Mouse (Mus musculus) erythroblast, embryonic 14.5 days (primary cell): ENCODE measurements around the gene Gpr141. TPM values are rescaled to one million over a fixed set of nuclear protein-coding genes. Genes with fewer than 3 reads are reported as not detected.

Experiments
- H3K27me3 ChIP-seq: 2 replicates; pipeline ENCODE4 v1.6.1; 2012; ENCODE audit warnings: inconsistent platforms; ENCODE audit not compliant: control insufficient read depth
- H3K36me3 ChIP-seq: 2 replicates; pipeline ENCODE4 v1.6.1; 2012; ENCODE audit warnings: mild to moderate bottlenecking, inconsistent platforms; ENCODE audit not compliant: control insufficient read depth
- H3K4me1 ChIP-seq: 2 replicates; pipeline ENCODE4 v1.6.1; 2012; ENCODE audit warnings: inconsistent platforms; ENCODE audit not compliant: control insufficient read depth
- H3K4me3 ChIP-seq: replicated peaks from 2 replicates; pipeline ENCODE3; 2012; ENCODE audit warnings: moderate library complexity, mild to moderate bottlenecking, inconsistent platforms
- H3K9me3 ChIP-seq: 2 replicates; pipeline ENCODE4 v1.6.1; 2012; ENCODE audit warnings: low read length, inconsistent platforms, mixed read lengths; ENCODE audit not compliant: control insufficient read depth
- GATA1 ChIP-seq: IDR thresholded peaks from 2 replicates; pipeline ENCODE4 v1.6.1; 2012; ENCODE audit warnings: low read length, inconsistent platforms, mixed read lengths
- TAL1 ChIP-seq: IDR thresholded peaks from 3 replicates; pipeline ENCODE4 v1.6.1; 2012; ENCODE audit warnings: low read length, inconsistent platforms, mixed read lengths
- polyA plus RNA-seq: library from polyadenylated mRNA; stranded (reverse); fragments of >175 nt; gene quantifications from 2 replicates; pipeline ENCODE4 v1.2.3, GENCODE M21; 2012

Gpr141 gene
- not detected in 2 replicates for polyA plus RNA-seq

GRCm38 (mm10) chr13:19824071-19824470 lies at the start of gene Gpr141:
Gene Gpr141 (minus strand): TSS chr13:19824257.
- Histone ChIP-seq H3K4me3 (no peak within 1 kb of the TSS), H3K4me1 (no peaks in the 10 kb centered on the region), H3K27me3 (no peaks in the 10 kb centered on the region), H3K9me3 (no peaks in the 10 kb centered on the region), H3K36me3 (no peaks in the 10 kb centered on the region)
- no peak for TF ChIP-seq TAL1
- no peak for TF ChIP-seq GATA1

- H3K4me3 ChIP-seq: no peak overlapping the region
- no peaks in the 10 kb centered on the region for H3K27me3 ChIP-seq
- no peaks in the 10 kb centered on the region for H3K9me3 ChIP-seq
- TF ChIP-seq GATA1 (no peak), TAL1 (no peak)
- H3K4me1 ChIP-seq: no peaks in the 10 kb centered on the region
- no peaks in the 10 kb centered on the region for H3K36me3 ChIP-seq
Observed at GRCm38 (mm10) chr13:19864241-19864640, 40.2 kb upstream of the Gpr141 start.

GRCm38 (mm10) chr13:19854629-19855333 lies 30.7 kb upstream of the Gpr141 start:
- no peaks in the 10 kb centered on the region for H3K9me3 ChIP-seq
- no peak overlapping the region for H3K4me3 ChIP-seq

GRCm38 (mm10) chr13:19854049-19854448 lies 30.0 kb upstream of the Gpr141 start:
- no peaks in the 10 kb centered on the region for H3K4me1 ChIP-seq
- no peak overlapping the region for H3K4me3 ChIP-seq
- H3K9me3 ChIP-seq: no peaks in the 10 kb centered on the region
- H3K27me3 ChIP-seq: no peaks in the 10 kb centered on the region
- TF ChIP-seq GATA1 (no peak), TAL1 (no peak)
- no peaks in the 10 kb centered on the region for H3K36me3 ChIP-seq

More at GRCm38 (mm10) chr13:19854629-19855333, 30.7 kb upstream of the Gpr141 start:
- Histone ChIP-seq H3K36me3 (no peaks in the 10 kb centered on the region), H3K4me1 (no peaks in the 10 kb centered on the region), H3K27me3 (no peaks in the 10 kb centered on the region)
- TF ChIP-seq TAL1 (no peak), GATA1 (no peak)

GRCm38 (mm10) chr13:19843448-19843847 lies 19.4 kb upstream of the Gpr141 start:
- Histone ChIP-seq H3K4me3 (no peak overlapping the region), H3K27me3 (no peaks in the 10 kb centered on the region), H3K9me3 (peaks cover 2% of the 10 kb centered on the region; the same call in 1 of the 2 replicates), H3K36me3 (no peaks in the 10 kb centered on the region), H3K4me1 (no peaks in the 10 kb centered on the region)
- TF ChIP-seq TAL1: no peak
- no peak for TF ChIP-seq GATA1

- H3K9me3 ChIP-seq: peaks cover 2% of the 10 kb centered on the region; the same call in 1 of the 2 replicates
- H3K4me1 ChIP-seq: no peaks in the 10 kb centered on the region
- no peak overlapping the region for H3K4me3 ChIP-seq
- no peaks in the 10 kb centered on the region for H3K36me3 ChIP-seq
- H3K27me3 ChIP-seq: no peaks in the 10 kb centered on the region
- TF ChIP-seq GATA1 (no peak), TAL1 (no peak)
Observed at GRCm38 (mm10) chr13:19842707-19843106, 18.6 kb upstream of the Gpr141 start.

- H3K36me3 ChIP-seq: no peaks in the 10 kb centered on the region
- no peaks in the 10 kb centered on the region for H3K27me3 ChIP-seq
- TF ChIP-seq TAL1 (no peak), GATA1 (no peak)
- peaks cover 2% of the 10 kb centered on the region; the same call in 1 of the 2 replicates for H3K9me3 ChIP-seq
- no peaks in the 10 kb centered on the region for H3K4me1 ChIP-seq
- H3K4me3 ChIP-seq: no peak overlapping the region
Observed at GRCm38 (mm10) chr13:19841615-19842014, 17.6 kb upstream of the Gpr141 start.

GRCm38 (mm10) chr13:19840206-19840605 lies 16.1 kb upstream of the Gpr141 start:
- Histone ChIP-seq H3K27me3 (no peaks in the 10 kb centered on the region), H3K4me3 (no peak overlapping the region), H3K36me3 (no peaks in the 10 kb centered on the region)

GRCm38 (mm10) chr13:19830560-19830959 lies 6.5 kb upstream of the Gpr141 start:
- Histone ChIP-seq H3K9me3 (no peaks in the 10 kb centered on the region), H3K4me1 (no peaks in the 10 kb centered on the region), H3K4me3 (no peak overlapping the region), H3K36me3 (no peaks in the 10 kb centered on the region), H3K27me3 (no peaks in the 10 kb centered on the region)
- TF ChIP-seq GATA1 (no peak), TAL1 (no peak)

More at GRCm38 (mm10) chr13:19840206-19840605, 16.1 kb upstream of the Gpr141 start:
- Histone ChIP-seq H3K4me1 (no peaks in the 10 kb centered on the region), H3K9me3 (peaks cover 2% of the 10 kb centered on the region; the same call in 1 of the 2 replicates)
- TF ChIP-seq TAL1 (no peak), GATA1 (no peak)
